Mouse (Mus musculus): ENCODE data around the gene Bicral.
"Not testable (repeated sequence)": the region's sequence is repeated elsewhere in the genome, so short reads cannot be mapped to it uniquely, and the experiment has no call there.

Bicral gene

DNA sequence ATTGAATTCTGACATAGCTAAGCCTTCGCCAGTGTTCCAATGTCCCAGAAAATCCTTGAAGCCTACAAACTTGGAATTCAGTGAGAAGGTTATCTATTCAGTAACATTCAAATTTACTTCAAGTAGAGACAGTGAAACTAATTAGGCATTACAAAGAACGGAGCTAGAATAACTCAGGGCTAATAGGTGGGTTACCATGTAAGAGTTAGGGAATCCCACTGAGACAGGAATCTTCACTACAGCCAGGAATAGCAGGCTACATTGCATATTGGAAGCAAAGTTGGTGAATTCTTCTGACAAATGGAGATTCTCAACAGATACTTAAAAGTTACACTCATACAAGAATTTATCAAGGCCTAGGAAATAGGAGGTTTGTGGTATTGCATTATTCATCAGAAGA lies 70.3 kb downstream of the Bicral start:
- not testable (repeated sequence) for DNase-seq

DNA sequence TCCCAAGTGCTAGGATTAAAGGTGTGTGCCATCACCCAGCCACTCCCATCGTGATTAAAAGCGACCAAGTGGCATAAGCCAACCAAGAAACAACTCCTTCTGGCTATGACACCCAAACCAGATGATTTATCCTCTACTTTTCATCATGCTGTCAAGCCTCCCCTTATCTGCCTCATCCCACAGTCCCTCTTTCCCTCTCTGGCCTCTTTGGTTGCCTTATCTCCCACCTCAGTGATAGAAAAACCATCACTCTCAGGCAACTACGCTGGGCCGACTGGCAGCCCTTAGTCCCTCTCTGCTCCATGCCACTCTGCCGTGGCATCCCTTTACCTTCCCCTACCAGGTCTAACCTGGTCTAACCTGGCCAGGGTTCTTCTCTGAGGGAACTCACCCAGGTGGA lies 71.3 kb downstream of the Bicral start:
- DNase-seq: no peak

DNA sequence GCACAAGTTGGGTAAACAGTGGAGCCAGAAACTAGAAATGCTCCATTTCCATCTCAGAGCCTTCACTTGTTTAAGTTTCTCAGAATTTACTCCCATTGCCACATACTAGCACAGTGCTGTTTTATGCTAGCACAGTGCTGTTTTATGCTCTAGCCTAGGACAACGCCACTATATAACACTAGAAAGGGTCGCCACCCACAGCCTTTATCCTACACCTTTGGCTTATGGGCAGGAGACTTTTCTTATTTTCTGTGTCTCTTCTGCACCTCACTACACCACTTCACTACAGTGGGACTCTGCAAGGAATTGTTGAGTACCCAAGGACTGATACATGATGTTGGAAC lies 75.1 kb downstream of the Bicral start:
- DNase-seq: no peak

- peak; percentile 94 for DNase-seq
Observed at GRCm38 (mm10) chr17:46782341-46783221, 75.7 kb downstream of the Bicral start, which contains the start of gene Rpl7l1. Gene Rpl7l1 (minus strand): TSS chr17:46782672.

GRCm38 (mm10) chr17:46781876-46782275 lies 76.4 kb downstream of the Bicral start:
- DNase-seq: peak; percentile 46

DNA sequence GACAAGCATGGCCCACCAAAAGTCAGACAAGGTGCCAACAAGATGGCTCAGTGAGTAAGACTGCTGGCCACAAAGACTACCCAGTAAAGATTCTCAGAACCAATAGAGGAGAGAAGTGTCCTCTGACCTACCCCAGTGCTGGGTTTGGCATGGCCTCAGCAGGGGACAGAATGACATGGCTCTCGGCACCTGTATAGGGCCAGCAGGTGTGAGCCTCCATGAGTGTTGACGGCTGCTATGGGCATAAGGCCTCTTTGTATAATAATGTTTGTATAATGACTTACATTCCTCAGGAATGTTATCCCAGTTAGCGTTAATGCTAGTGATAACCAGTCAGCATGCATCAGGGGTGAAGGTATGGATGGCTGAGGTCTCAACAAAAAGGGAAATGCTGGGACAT lies 82.2 kb downstream of the Bicral start:
- no peak for DNase-seq

DNA sequence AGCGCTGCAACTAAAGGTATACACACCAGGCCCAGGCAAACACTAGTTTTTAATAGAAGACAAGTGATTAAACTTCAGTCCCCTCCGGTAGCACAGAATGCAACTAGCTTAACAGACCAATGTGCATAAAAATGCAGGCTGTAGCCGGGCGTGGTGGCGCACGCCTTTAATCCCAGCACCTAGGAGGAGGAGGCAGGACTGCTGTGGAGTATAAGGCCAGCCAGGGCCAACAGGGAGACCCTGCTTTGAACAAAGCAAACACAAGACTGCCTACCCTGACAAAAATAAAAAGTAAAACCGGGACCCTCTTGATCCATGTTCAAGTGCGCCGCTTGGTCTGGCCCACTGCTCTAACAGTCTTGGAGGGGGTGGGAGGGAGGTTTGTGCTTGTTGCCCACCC lies 83.2 kb downstream of the Bicral start:
- no peak for DNase-seq

DNA sequence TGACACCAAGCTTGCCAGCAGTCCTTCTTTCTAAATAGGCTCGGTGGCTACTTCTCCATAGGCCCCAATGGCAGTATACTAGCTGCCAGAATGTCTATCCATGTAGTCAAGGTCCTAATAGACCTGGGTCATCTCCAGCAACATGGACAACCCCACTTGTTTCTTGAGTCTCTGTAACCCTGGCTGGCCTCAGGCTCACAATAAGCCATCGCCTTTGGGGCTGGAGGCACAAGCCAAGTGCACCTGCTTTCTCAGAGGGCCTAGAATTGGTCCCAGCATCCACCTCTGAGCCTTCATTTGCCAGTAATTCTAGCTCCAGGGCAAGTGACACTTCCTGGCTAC lies 84.2 kb downstream of the Bicral start:
- no peak for DNase-seq

GRCm38 (mm10) chr17:46773278-46774130 lies 84.8 kb downstream of the Bicral start:
- peak; percentile 42 for DNase-seq

DNA sequence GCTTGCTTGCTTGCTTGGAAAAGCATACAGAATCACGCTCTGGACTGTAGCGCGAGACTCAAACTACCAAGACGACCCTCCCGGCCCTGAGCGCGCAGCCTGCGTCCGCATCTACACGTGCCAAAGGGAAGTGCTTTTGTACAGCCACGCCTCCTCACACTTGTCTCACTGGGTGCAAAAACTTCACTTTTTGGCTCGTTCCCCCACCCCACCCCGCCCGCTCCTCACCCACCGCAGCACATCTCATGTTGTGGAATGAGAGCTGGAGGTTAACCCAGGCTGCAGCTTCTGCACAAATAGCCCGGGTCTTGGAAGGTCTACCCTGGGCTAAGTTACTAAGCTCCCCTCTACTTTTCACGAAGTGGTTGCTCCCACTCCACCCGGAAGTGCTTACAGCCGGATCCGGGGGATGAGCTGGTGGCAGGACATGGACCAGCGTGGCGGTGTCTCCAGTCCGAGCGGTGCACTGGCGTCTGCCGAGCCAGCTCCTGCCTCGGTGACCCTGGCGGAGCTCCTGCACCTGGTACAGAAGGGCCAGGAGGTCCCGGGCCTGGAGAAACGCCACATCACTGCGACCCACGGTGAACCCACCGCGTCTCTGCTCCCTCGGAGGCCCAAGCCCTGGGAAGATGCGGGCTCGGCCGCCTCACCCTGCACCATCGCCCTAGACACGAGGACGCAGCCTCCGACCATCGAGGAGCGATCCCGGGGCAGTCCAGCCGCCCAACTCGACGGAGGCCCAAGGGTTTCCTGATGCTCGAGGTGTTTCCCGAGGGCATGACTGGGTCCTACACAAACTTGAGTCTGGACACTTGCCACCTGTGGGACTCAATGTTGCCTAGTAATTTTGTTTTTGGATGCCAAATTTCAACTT lies 85.6 kb downstream of the Bicral start, which contains the start of gene 2310039H08Rik:
Gene 2310039H08Rik, plus strand, starts transcription at position 232 of the 874 bp plus-strand sequence.
- peak; percentile 89 for DNase-seq

DNA sequence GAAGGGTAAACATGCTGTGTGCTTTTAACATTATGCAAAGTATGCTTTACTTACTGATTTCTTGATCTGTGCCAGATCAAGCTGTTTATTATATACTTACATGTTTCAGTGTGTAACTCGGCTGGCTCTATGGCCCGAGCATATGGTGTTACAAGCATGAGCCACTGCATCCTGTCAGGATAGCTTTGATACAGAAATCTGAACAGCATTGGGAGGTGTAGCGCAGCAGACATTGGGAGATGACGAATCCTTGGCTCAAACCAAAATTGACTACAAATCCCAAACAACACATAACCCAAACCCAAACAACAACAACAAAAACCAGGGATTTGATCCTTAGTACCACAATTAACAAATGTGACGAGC lies 86.3 kb downstream of the Bicral start:
- no peak for DNase-seq

DNA sequence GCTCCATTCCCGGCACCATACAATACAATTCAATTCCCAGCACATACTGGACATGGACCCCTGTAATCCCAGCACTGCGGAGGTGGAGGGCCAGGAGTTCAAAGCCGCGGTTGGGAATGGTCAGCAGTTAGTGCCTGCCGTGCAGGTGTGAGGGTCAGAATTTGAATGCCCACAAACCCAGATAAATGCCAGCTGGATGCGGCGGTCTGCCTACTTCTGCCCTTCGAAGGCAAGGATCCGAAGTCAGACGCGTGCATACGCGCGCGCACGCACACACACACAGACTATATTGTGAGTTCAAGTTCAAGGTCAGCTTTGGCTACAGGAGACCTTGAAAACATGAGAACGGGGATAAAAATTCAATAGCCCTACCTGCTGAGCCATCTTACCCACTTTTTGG lies 86.7 kb downstream of the Bicral start:
- no peak for DNase-seq

DNA sequence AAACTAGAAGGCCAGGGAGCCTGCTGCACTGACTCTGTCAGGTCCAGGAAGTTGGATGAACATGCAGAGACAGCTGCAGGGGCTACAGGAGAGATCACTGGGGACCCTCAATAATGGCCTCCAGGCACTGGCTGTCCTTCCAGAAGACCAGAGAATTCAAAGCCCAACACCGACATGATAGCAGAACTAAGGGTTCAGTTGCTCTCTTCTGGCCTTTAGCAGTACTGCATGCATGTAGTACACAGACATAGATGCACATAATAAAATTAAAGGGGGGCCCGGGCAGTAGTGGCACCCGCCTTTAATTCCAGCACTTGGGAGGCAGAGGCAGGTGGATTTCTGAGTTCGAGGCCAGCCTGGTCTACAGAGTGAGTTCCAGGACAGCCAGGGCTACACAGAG lies 87.3 kb downstream of the Bicral start:
- no peak for DNase-seq

DNA sequence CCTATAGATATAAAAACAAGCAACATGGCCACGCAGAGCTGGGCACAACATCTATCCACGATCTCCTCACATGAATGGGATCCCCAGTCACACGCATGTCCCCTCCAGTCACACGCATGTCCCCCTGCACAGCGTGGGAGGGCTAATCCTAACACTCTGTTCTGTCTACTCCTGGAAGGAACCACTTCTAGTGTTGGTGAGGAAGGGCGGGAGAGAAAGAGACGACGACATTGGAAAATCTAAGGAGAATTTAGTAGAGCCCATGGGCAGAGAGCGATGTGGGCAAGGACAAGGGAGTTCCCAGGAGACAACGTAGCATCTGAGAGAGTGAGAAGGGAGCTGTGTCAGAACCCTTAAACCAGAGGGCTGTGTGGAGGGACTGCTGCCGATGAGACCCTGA lies 87.7 kb downstream of the Bicral start:
- no peak for DNase-seq

- no peak for DNase-seq
Observed at GRCm38 (mm10) chr17:46767868-46768267, 90.4 kb downstream of the Bicral start.

- DNase-seq: not testable (repeated sequence)
Observed at GRCm38 (mm10) chr17:46764916-46765315, 93.4 kb downstream of the Bicral start.

DNA sequence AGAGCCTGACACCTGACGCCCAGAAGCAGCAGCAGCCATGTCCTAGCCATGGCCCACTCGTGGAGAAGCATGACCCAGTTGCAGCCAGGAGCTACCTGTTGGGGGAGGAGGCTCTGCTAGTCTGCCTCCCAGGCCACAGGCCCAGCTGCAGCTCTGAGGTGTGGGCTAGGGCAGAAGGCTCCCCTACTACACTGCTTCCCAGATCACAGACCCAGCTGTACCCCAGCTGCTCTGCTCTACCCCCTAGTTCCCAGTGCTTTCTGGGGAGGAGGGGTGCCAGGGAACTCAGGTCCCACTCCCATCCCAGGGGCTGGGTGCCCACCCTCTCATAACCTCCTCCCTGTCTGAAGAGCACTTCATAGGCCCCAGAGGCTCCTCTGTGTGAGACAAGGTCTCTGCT lies 94.7 kb downstream of the Bicral start, which contains the start of gene Ptcra:
Gene Ptcra, minus strand, starts transcription at position 169 of the 400 bp plus-strand sequence.
- DNase-seq: no peak

- DNase-seq: no peak
Observed at GRCm38 (mm10) chr17:46758753-46759152, 99.5 kb downstream of the Bicral start.

- peak; percentile 98 for DNase-seq
Observed at GRCm38 (mm10) chr17:46751794-46752556, 106.3 kb downstream of the Bicral start, which contains the start of gene Cnpy3. Gene Cnpy3 (minus strand): TSS chr17:46752214.

DNA sequence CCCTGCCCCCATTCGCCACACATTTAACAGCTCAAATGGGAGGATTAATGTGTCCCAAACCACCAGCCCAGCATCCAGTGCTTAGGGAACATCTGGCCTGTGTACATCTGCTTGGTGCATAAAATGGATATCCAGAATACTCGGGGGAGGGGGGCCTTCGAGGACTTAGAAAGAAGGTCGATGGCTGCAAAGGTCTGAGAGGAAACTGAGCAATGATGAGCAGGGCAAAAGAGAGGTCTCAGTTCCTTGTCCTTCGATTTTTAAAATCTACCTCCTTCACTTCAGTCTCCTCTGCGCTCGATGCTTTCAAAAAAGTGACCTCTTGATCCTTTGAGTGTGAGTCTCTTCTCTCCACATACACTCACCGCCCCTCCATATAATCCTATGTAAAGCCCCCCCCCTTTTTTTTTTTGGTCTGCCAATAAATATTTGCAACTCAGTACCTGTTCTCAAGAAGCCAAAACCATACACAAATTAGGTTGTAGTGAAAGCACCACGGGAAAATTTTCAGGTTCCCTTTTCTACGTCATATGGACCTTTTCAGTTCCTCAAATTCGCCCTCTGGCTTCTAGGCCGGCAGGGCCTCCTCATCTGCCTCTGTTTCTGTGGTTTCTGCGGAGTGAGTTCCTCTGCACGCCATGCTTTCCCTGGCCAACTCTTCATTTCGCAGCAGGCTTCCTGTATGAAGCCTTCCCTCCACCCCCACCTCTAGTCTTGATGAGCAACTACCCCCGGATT lies 107.1 kb downstream of the Bicral start:
- peak; percentile 71 for DNase-seq

DNA sequence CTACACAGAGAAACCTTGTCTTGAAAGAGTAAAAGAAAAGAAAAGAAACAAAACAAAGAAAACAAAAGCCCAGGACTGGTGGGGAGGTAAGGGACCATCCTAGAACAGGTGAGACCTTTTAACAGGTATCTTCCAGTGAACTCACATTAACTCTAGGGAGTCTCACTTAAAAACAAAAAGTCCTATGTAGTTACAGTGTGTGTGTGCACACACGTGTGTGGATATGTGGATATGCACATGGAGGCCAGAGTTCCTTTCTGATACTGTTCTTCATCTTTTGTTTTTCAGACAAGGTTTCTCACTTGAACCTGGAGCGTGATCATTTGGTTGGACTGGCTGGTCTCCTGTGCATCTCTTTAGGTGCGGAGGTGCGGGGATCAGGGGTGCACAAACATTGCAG lies 107.7 kb downstream of the Bicral start:
- no peak for DNase-seq
